Mouse (Mus musculus): ENCODE data around the gene Dnajc22. TPM values are rescaled to one million over a fixed set of nuclear protein-coding genes. Genes with fewer than 3 reads are reported as not detected.

Dnajc22 gene
- total RNA-seq, 2 experiments from 2014 or later: 0.27 TPM; not detected in 1

Small RNA genes lying within 50 kb of the gene (microRNA-seq; reads per million reads assigned to microRNA genes)
- 0 to 0.72 reads per million in 2 experiments for gene Mir6960

Other genes starting within 250 kb of the Dnajc22 start
- 10 to 100 TPM; 42.7 to 46.4 TPM for gene Kmt2d, start 222.0 kb upstream of the Dnajc22 start, total RNA-seq (2021)
- 1 to 10 TPM; 1.9 to 3.1 TPM for gene Rhebl1, start 198.6 kb upstream of the Dnajc22 start, total RNA-seq (2021)
- gene Dhh, start 194.6 kb upstream of the Dnajc22 start, total RNA-seq (2021): under 1 TPM; 0.41 to 0.96 TPM
- 1 to 10 TPM; 6.3 to 7.6 TPM for gene Lmbr1l, start 174.9 kb upstream of the Dnajc22 start, total RNA-seq (2021)
- gene Tuba1b, start 158.6 kb upstream of the Dnajc22 start, total RNA-seq (2021): 10 to 100 TPM; 21.8 to 23.2 TPM
- gene Gm49450, start 139.6 kb upstream of the Dnajc22 start, total RNA-seq (2021): not detected
- gene Tuba1a, start 139.5 kb upstream of the Dnajc22 start, total RNA-seq (2021): 10 to 100 TPM; 27.6 to 30.1 TPM
- 1 to 10 TPM; 8.2 to 9.4 TPM for gene Tuba1c, start 63.3 kb upstream of the Dnajc22 start, total RNA-seq (2021)
- gene Prph, start 38.0 kb upstream of the Dnajc22 start, total RNA-seq (2021): 1 to 10 TPM in 1 of 2 experiments, under 1 TPM in 1; 0.42 to 1.2 TPM
- gene Troap, start 18.6 kb upstream of the Dnajc22 start, total RNA-seq (2021): under 1 TPM; 0.62 to 0.69 TPM
- not detected for gene C1ql4, start 5.4 kb upstream of the Dnajc22 start, total RNA-seq (2021)
- gene Spats2, start 32.7 kb downstream of the Dnajc22 start, total RNA-seq (2021): 1 to 10 TPM; 3.8 to 3.9 TPM
- gene Kcnh3, start 131.7 kb downstream of the Dnajc22 start, total RNA-seq (2021): under 1 TPM in 1 of 2 experiments, not detected in 1; 0.08 TPM
- 10 to 100 TPM; 25.6 to 28.9 TPM for gene Mcrs1, start 158.8 kb downstream of the Dnajc22 start, total RNA-seq (2021)
- 10 to 100 TPM; 21.0 to 23.0 TPM for gene Prpf40b, start 201.9 kb downstream of the Dnajc22 start, total RNA-seq (2021)
- not detected for gene Fam186b, start 202.7 kb downstream of the Dnajc22 start, total RNA-seq (2021)